Comparison of ENCODE assay signal across 10 mouse cellular contexts in the genomic region with DNA sequence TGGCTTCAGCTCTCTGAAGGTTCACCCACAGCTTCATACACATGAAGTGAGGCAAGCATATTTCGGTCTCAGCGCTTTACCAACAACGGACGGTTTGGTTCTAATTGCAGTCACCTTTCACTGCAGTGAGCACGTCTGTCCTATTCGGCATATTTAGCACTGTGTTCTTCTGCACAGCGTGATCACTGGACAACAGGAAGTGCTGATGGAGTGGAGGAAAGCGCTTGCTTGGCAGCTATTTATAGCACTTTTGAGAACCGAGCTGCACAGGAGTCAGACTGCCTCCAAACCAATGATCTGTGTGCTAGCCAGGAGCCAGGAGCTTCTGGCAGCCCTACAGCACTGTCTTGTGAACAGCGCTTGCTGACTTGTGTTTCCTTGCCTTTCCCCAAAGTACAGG. TPM values are rescaled to one million over a fixed set of nuclear protein-coding genes. Genes with fewer than 3 reads are reported as not detected.
DNase-seq lines count a peak whose midpoint lies in the region; ATAC-seq and TF ChIP-seq lines count a peak whose summit lies in the region.
"Had no signal": no experiment of that assay in that cellular context is flagged by ENCODE, and none has a peak within 500 bp of the region (broad histone marks: within the 10 kb centered on the region; RNA-seq: fewer than 3 reads in every experiment).

No protein-coding gene starts in this region.

- 0 out of 2 replicates have a peak, but pooled peaks have one; percentile 35 for ATAC-seq in kidney, embryonic 16.5 days (ENCODE audit: low FRiP score, low TSS enrichment)

- intact Hi-C loops in gastrocnemius, postnatal 14 days (cut with DNase I; ENCODE audit: low total_unique reads): no loop called here

- no peak for DNase-seq in kidney, adult 11 months
- peak; percentile 31 for DNase-seq in brain, embryonic 14.5 days (ENCODE audit: low read depth)
- peak; percentile 71 for DNase-seq in gastrocnemius, postnatal 14 days
- DNase-seq in layer of hippocampus, adult 8-10 months (ENCODE audit: low spot score in 2 of 2): peak; percentile 4 to 12
- no peak for DNase-seq in embryo, embryonic 9.5 days (ENCODE audit: extremely low spot score)
- DNase-seq in thymus, postnatal 10 days (ENCODE audit: low spot score in 2 of 2): no peak
- DNase-seq in thymus, postnatal 36 days: no peak

- TF ChIP-seq POLR2A in brain, embryonic 14.5 days (IDR thresholded peaks at IDR 0.05; ENCODE audit: borderline replicate concordance, extremely low read depth, insufficient read depth, insufficient read length, poor library complexity, severe bottlenecking): no peak

- H3K4me2 ChIP-seq in kidney, embryonic 16.5 days (replicated peaks; ENCODE audit: low read depth, low read length): no peak overlapping the region
- H3K4me2 ChIP-seq: limb, embryonic 13.5 days had no signal

- H3K9ac ChIP-seq in kidney, embryonic 16.5 days (replicated peaks; ENCODE audit: low read length): no peak overlapping the region
- H3K9ac ChIP-seq: limb, embryonic 13.5 days had no signal

- H3K27ac ChIP-seq in kidney, embryonic 16.5 days (ENCODE audit: low read length): no peak overlapping the region
- H3K27ac ChIP-seq: limb, embryonic 13.5 days had no signal

- no peaks in the 10 kb centered on the region for H3K36me3 ChIP-seq in kidney, embryonic 16.5 days (ENCODE audit: insufficient read depth, low read length)
- H3K36me3 ChIP-seq: limb, embryonic 13.5 days had no signal

- no peak overlapping the region for H3K4me3 ChIP-seq in kidney, embryonic 16.5 days (ENCODE audit: low read length)
- H3K4me3 ChIP-seq: limb, embryonic 13.5 days had no signal

- no peaks in the 10 kb centered on the region for H3K27me3 ChIP-seq in kidney, embryonic 16.5 days (ENCODE audit: insufficient read depth, low read length)
- H3K27me3 ChIP-seq: limb, embryonic 13.5 days had no signal

- no peaks in the 10 kb centered on the region for H3K4me1 ChIP-seq in kidney, embryonic 16.5 days (ENCODE audit: insufficient read depth, low read length)
- H3K4me1 ChIP-seq: limb, embryonic 13.5 days had no signal

- TF ChIP-seq CTCF in brain, embryonic 14.5 days (IDR thresholded peaks at IDR 0.05; ENCODE audit: borderline replicate concordance, extremely low read depth, insufficient read depth, insufficient read length): no peak

- H3K9me3 ChIP-seq in kidney, embryonic 16.5 days (ENCODE audit: low read length): no peaks in the 10 kb centered on the region
- H3K9me3 ChIP-seq: limb, embryonic 13.5 days had no signal

- WGBS in kidney, embryonic 16.5 days: 57% methylated on average over 10 of the region's 10 CpGs

RNA-seq across cellular contexts. Expression of a gene that starts 38.6 kb away (rescaled TPM):
- polyA plus RNA-seq in kidney, embryonic 16.5 days (2015; fragmentation: Nextera tagmentation; extraction: Ambion mirVana): 0.52 and 0.54 TPM in 2 replicates
- polyA plus RNA-seq in brain, embryonic 14.5 days (2012; rRNA removed): 0.08 and 0.12 TPM in 2 replicates
- total RNA-seq in gastrocnemius, postnatal 14 days (2021): 100 to 1,000 TPM; 105 to 170 TPM
- total RNA-seq in layer of hippocampus, adult 8-10 months (2022): 1 to 10 TPM; 1.2 to 2.3 (median 2.0) TPM

RNA-seq across cellular contexts. Expression of a gene that starts 40.9 kb away (rescaled TPM):
- 0.12 TPM in 1 of 2 replicates, not detected in the other for polyA plus RNA-seq in kidney, embryonic 16.5 days (2015; fragmentation: Nextera tagmentation; extraction: Ambion mirVana)
- polyA plus RNA-seq in brain, embryonic 14.5 days (2012; rRNA removed): 0.04 TPM in 1 of 2 replicates, not detected in the other
- 1 to 10 TPM; 1.4 to 1.6 TPM for total RNA-seq in gastrocnemius, postnatal 14 days (2021)
- under 1 TPM in 1 of 4 experiments, not detected in 3; 0.22 TPM for total RNA-seq in layer of hippocampus, adult 8-10 months (2022)
- polyA plus RNA-seq: embryonic facial prominence, embryonic 11.5 days had no signal

RNA-seq across cellular contexts. Expression of a gene that starts 44.9 kb away (rescaled TPM):
- 9.3 and 10.1 TPM in 2 replicates for polyA plus RNA-seq in kidney, embryonic 16.5 days (2015; fragmentation: Nextera tagmentation; extraction: Ambion mirVana)
- 1.9 and 2.0 TPM in 2 replicates for polyA plus RNA-seq in brain, embryonic 14.5 days (2012; rRNA removed)
- 1 to 10 TPM in 1 of 2 experiments, under 1 TPM in 1; 0.84 to 1.1 TPM for total RNA-seq in gastrocnemius, postnatal 14 days (2021)
- total RNA-seq in layer of hippocampus, adult 8-10 months (2022): 1 to 10 TPM; 5.3 to 8.4 (median 7.6) TPM

Comparison
In these comparisons a context has a peak if more than half of its experiments do, and no peak if none do; other contexts are left out.
1. DNase-seq: peak in brain, embryonic 14.5 days (single experiment), gastrocnemius, postnatal 14 days (single experiment) and layer of hippocampus, adult 8-10 months (2 of 2); none in kidney, adult 11 months (single experiment), embryo, embryonic 9.5 days (single experiment), thymus, postnatal 10 days (0 of 2) and thymus, postnatal 36 days (0 of 2).
2. RNA of a gene that starts 38.6 kb away (total RNA-seq): 105 to 170 TPM in gastrocnemius, postnatal 14 days; 1.2 to 2.3 TPM in layer of hippocampus, adult 8-10 months; every median in the first group is over 10 times any median in the second.